Mouse (Mus musculus) lung, postnatal 0 days (tissue): ENCODE data around the gene Prkcb. TPM values are rescaled to one million over a fixed set of nuclear protein-coding genes. Genes with fewer than 3 reads are reported as not detected.

Source experiments
- ATAC-seq: fragments of 200-750 bp; cut with Nextera tagmentation; 2 replicates; pipeline ENCODE4 v1.8.0; 2017; ENCODE audit warnings: moderate library complexity
- DNase-seq: peaks from one replicate; pipeline ENCODE4 v3.0.0-alpha.2; 2016; ENCODE audit warnings: low spot score
- H3K27ac ChIP-seq: fragments of 300-500 bp; sonication (generic); 2 replicates; pipeline ENCODE4 v1.5.1; 2014; ENCODE audit warnings: antibody characterized with exemption, mild to moderate bottlenecking, low read length, mixed read lengths
- H3K27me3 ChIP-seq: fragments of 300-500 bp; sonication (generic); replicated peaks from 2 replicates; pipeline ENCODE4 v1.6.1; 2014; ENCODE audit warnings: low read length, mixed read lengths; ENCODE audit not compliant: insufficient read depth
- H3K36me3 ChIP-seq: fragments of 300-500 bp; sonication (generic); 2 replicates; pipeline ENCODE4 v1.6.1; 2014; ENCODE audit warnings: low read length, mixed read lengths; ENCODE audit not compliant: insufficient read depth
- H3K4me1 ChIP-seq: fragments of 300-500 bp; sonication (generic); 2 replicates; pipeline ENCODE4 v1.6.1; 2014; ENCODE audit warnings: antibody characterized with exemption, low read depth, low read length, mixed read lengths; ENCODE audit not compliant: insufficient read depth
- H3K4me2 ChIP-seq: fragments of 300-500 bp; sonication (generic); replicated peaks from 2 replicates; pipeline ENCODE4 v1.6.1; 2014; ENCODE audit warnings: low read depth, mild to moderate bottlenecking, low read length, moderate library complexity, mixed read lengths
- H3K4me3 ChIP-seq: fragments of 300-500 bp; sonication (generic); 2 replicates; pipeline ENCODE4 v1.5.1; 2014; ENCODE audit warnings: low read depth, low read length
- H3K9ac ChIP-seq: fragments of 300-500 bp; sonication (generic); replicated peaks from 2 replicates; pipeline ENCODE4 v1.6.1; 2014; ENCODE audit warnings: low read depth, mild to moderate bottlenecking
- H3K9me3 ChIP-seq: fragments of 300-500 bp; sonication (generic); 2 replicates; pipeline ENCODE4 v1.6.1; 2016; ENCODE audit warnings: low read length, mixed read lengths
- CTCF ChIP-seq: IDR thresholded peaks from 2 replicates; pipeline ENCODE4 v1.5.1; 2016; ENCODE audit warnings: antibody characterized with exemption, mild to moderate bottlenecking
- EP300 ChIP-seq: IDR thresholded peaks from 2 replicates; pipeline ENCODE4 v1.6.1; 2016; ENCODE audit warnings: antibody characterized with exemption, mild to moderate bottlenecking, control low read depth
- WGBS: fragments of 180-500 bp; shearing (Covaris S2); extraction: QIAGEN DNeasy Blood & Tissue Kit; methylation state at CpG from one replicate; pipeline ENCODE4 v1.1.7; 2014; 5-methylcytosine and 5-hydroxymethylcytosine counted together
- polyA plus RNA-seq: library from polyadenylated mRNA; unstranded; fragments of >200 nt; fragmentation: Nextera tagmentation; extraction: Ambion mirVana; gene quantifications from 2 replicates; pipeline ENCODE4 v1.2.1, GENCODE M21; 2015

Prkcb gene
- polyA plus RNA-seq, 1 experiment from 2014 or later, result 2.3 TPM

DNA sequence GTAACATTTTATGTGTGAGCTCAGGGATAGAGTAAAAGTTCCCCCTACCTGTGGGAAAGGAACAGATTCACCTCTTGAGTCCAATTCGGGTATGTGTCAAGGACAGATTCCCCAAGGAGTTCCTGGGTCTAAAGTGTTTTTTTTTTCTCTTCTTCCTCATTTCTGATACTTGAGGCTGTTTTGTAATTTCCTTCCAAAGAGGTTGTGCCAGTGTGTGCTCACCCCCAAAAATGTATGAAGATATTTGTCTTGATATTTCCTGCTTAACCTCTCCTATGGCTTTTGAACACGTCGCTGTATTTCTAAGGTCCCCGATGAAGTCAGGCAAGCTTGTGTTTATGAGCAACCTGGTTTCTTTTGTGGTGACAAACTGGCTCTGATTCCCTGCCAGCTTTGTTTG lies 30.0 kb upstream of the Prkcb start:
- 63% methylated on average over 4 of the region's 4 CpGs for WGBS
- TF ChIP-seq CTCF (no peak), EP300 (no peak)
- no peak for ATAC-seq
- Histone ChIP-seq H3K36me3 (no peaks in the 10 kb centered on the region), H3K9me3 (no peaks in the 10 kb centered on the region), H3K4me1 (no peaks in the 10 kb centered on the region), H3K27ac (no peak overlapping the region), H3K4me3 (no peak overlapping the region), H3K9ac (no peak overlapping the region), H3K27me3 (no peaks in the 10 kb centered on the region), H3K4me2 (no peak overlapping the region)
- DNase-seq, result peak; percentile 12

- no peaks in the 10 kb centered on the region for H3K36me3 ChIP-seq
- no peak overlapping the region for H3K4me2 ChIP-seq
- H3K27ac ChIP-seq, result no peak overlapping the region
- 71% methylated on average over 5 of the region's 5 CpGs for WGBS
- H3K9ac ChIP-seq, result no peak overlapping the region
- TF ChIP-seq EP300 (no peak), CTCF (no peak)
- H3K4me1 ChIP-seq, result no peaks in the 10 kb centered on the region
- H3K4me3 ChIP-seq, result no peak overlapping the region
- DNase-seq, result peak; percentile 9
- no peaks in the 10 kb centered on the region for H3K9me3 ChIP-seq
- H3K27me3 ChIP-seq, result no peaks in the 10 kb centered on the region
- no peak for ATAC-seq
These were observed 28.4 kb upstream of the Prkcb start for GRCm38 (mm10) chr7:122260055-122260602.

DNA sequence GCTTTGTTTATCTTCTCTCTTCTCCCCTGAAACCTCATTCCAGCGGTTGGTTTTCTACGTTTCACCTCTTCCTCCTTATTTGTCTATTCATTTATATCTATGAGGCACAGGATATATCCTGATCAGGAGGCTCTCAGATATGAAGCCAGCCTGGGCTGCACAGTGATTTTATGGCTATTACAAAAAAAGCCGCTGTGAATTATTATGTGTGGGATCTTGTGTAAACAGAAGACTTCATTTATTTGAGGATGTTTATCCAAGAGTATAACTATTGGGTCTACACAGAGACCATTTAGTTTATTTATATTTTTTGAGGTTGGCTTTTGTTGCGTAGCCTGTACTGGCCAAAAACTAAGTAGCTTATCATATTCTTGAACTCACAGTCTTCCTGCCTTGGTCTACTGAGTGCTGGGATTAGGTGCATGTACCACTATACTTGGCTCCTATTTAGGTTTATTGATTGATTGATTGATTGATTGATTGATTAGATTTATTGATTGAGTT lies 19.5 kb upstream of the Prkcb start:
- 31% methylated on average over 4 of the region's 4 CpGs for WGBS
- peak; percentile 23; the same call in 1 of the 2 replicates for ATAC-seq

DNA sequence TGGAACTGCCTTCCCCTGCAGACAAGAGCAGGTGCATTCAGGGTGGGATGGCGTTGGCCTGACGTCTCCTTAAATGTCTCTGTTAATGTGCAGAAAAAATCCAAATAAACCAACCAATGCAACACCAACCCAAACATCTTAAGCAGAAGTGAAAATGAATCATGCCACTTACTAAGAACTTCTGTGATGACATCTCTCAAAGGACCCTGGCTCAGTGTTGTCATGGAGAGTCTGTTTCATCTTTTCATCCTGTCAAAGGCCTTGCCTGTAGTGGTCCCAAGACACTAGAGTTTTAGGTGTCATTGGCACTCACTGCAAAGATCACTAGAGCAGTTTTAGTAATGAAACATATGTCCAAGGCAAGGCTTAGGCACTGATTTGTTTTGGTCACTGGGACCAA lies 16.2 kb upstream of the Prkcb start:
- Histone ChIP-seq H3K4me3 (no peak overlapping the region), H3K4me2 (no peak overlapping the region), H3K27ac (no peak overlapping the region), H3K9ac (no peak overlapping the region), H3K4me1 (no peaks in the 10 kb centered on the region), H3K9me3 (no peaks in the 10 kb centered on the region), H3K36me3 (no peaks in the 10 kb centered on the region), H3K27me3 (no peaks in the 10 kb centered on the region)
- ATAC-seq, result no peak
- TF ChIP-seq EP300 (no peak), CTCF (no peak)
- 89% methylated on average over 2 of the region's 2 CpGs for whole genome bisulfite sequencing
- no peak for DNase-seq

More for the DNA sequence above, 19.5 kb upstream of the Prkcb start:
- no peak overlapping the region for H3K27ac ChIP-seq
- no peak for DNase-seq
- H3K9ac ChIP-seq, result no peak overlapping the region
- TF ChIP-seq EP300, result no peak
- no peak for TF ChIP-seq CTCF
- H3K27me3 ChIP-seq, result no peaks in the 10 kb centered on the region
- H3K36me3 ChIP-seq, result no peaks in the 10 kb centered on the region
- H3K4me1 ChIP-seq, result no peaks in the 10 kb centered on the region
- H3K4me2 ChIP-seq, result no peak overlapping the region
- no peak overlapping the region for H3K4me3 ChIP-seq
- no peaks in the 10 kb centered on the region for H3K9me3 ChIP-seq

DNA sequence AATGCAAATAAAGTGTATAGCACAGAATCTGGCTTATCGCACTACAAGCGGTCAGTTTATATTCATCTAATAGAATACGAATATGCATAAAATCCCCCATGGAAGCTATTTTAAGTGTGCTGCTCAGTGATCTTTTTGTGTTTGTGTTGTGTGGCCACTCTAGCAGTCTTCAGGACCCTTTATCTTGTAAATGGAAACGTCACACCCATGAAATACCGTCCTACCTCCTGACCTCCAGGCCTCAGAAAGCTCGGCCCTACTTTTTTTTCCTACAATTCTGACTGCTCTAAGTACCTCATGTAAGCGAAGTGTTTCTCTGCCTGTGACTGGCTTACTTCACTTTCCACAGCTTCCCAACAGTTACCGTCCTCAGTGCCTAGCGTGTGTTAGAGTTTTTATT lies 9.0 kb upstream of the Prkcb start:
- H3K4me3 ChIP-seq, result no peak overlapping the region
- H3K4me2 ChIP-seq, result no peak overlapping the region
- no peak for TF ChIP-seq EP300
- TF ChIP-seq CTCF, result no peak
- no peaks in the 10 kb centered on the region for H3K27me3 ChIP-seq
- no peaks in the 10 kb centered on the region for H3K9me3 ChIP-seq
- no peaks in the 10 kb centered on the region for H3K36me3 ChIP-seq
- no peak overlapping the region for H3K27ac ChIP-seq
- H3K9ac ChIP-seq, result no peak overlapping the region
- 80% methylated on average over 9 of the region's 9 CpGs for WGBS
- ATAC-seq, result no peak
- DNase-seq, result no peak
- H3K4me1 ChIP-seq, result no peaks in the 10 kb centered on the region

- 77% methylated on average over 2 of the region's 2 CpGs for WGBS
- no peak overlapping the region for H3K4me3 ChIP-seq
- H3K36me3 ChIP-seq, result no peaks in the 10 kb centered on the region
- TF ChIP-seq CTCF, result no peak
- TF ChIP-seq EP300, result no peak
- no peak for ATAC-seq
- no peak for DNase-seq
- no peak overlapping the region for H3K4me2 ChIP-seq
- no peaks in the 10 kb centered on the region for H3K27me3 ChIP-seq
- no peak overlapping the region for H3K9ac ChIP-seq
- no peak overlapping the region for H3K27ac ChIP-seq
- H3K9me3 ChIP-seq, result no peaks in the 10 kb centered on the region
- H3K4me1 ChIP-seq, result no peaks in the 10 kb centered on the region
These were observed 8.2 kb upstream of the Prkcb start for GRCm38 (mm10) chr7:122280334-122280733.

DNA sequence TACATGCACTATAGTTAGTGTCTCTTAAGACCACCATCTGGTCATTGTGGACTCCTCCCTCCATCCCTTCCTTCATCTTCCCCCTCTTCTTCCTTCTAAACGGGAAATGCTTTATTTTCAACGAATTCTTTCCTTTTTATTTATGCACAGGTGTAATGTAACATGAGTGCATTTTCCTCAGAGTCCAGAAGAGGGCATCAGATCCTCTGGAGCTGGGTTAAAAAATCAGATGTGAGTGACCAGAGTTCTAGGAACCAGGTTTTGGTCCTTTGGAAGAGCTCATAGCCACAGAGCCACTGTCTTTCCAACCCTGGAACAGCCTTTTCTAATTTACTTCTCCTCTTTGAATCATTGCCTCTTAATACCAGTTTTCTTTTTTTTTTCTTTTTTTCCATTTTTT lies 6.0 kb upstream of the Prkcb start:
- ATAC-seq, result no peak
- DNase-seq, result no peak
- H3K9me3 ChIP-seq, result no peaks in the 10 kb centered on the region
- H3K4me2 ChIP-seq, result no peak overlapping the region
- TF ChIP-seq EP300 (no peak), CTCF (no peak)
- H3K27me3 ChIP-seq, result no peaks in the 10 kb centered on the region
- no peak overlapping the region for H3K9ac ChIP-seq
- 82% methylated on average over 2 of the region's 2 CpGs for WGBS
- no peaks in the 10 kb centered on the region for H3K4me1 ChIP-seq
- H3K27ac ChIP-seq, result no peak overlapping the region
- H3K36me3 ChIP-seq, result no peaks in the 10 kb centered on the region
- no peak overlapping the region for H3K4me3 ChIP-seq
